In genomic region chr9:54830624-54831023, GRCm38 (mm10) we compare ENCODE assay signal across 9 mouse cellular contexts. TPM values are rescaled to one million over a fixed set of nuclear protein-coding genes. Genes with fewer than 3 reads are reported as not detected.
A peak's percentile ranks its signal among the peaks of the same experiment; 100 is the strongest.
DNase-seq lines count a peak whose midpoint lies in the region; ATAC-seq lines count a peak whose summit lies in the region.
"Had no signal": no experiment of that assay in that cellular context is flagged by ENCODE, and none has a peak within 500 bp of the region (broad histone marks: within the 10 kb centered on the region; RNA-seq: fewer than 3 reads in every experiment).

No protein-coding gene starts in this region.

- no peak overlapping the region for H3K27ac ChIP-seq in embryonic facial prominence, embryonic 11.5 days (replicated peaks; ENCODE audit: low read depth, low read length)
- no peak overlapping the region for H3K27ac ChIP-seq in neural tube, embryonic 11.5 days (ENCODE audit: low read depth, low read length)
- H3K27ac ChIP-seq in midbrain, embryonic 16.5 days (ENCODE audit: low read length): no peak overlapping the region
- H3K27ac ChIP-seq: limb, embryonic 13.5 days had no signal

- WGBS in embryonic facial prominence, embryonic 11.5 days: 40% methylated on average over 3 of the region's 3 CpGs
- WGBS in neural tube, embryonic 11.5 days: 44% methylated on average over 3 of the region's 3 CpGs
- 44% methylated on average over 3 of the region's 3 CpGs for WGBS in midbrain, embryonic 16.5 days

- H3K27me3 ChIP-seq in embryonic facial prominence, embryonic 11.5 days (ENCODE audit: control insufficient read depth, insufficient read depth, low read length): no peaks in the 10 kb centered on the region
- H3K27me3 ChIP-seq in neural tube, embryonic 11.5 days (ENCODE audit: control insufficient read depth, insufficient read depth, low read length): no peaks in the 10 kb centered on the region
- H3K27me3 ChIP-seq in midbrain, embryonic 16.5 days (ENCODE audit: control insufficient read depth, insufficient read depth, low read depth, low read length): no peaks in the 10 kb centered on the region
- H3K27me3 ChIP-seq: limb, embryonic 13.5 days had no signal

- no peaks in the 10 kb centered on the region for H3K4me1 ChIP-seq in embryonic facial prominence, embryonic 11.5 days (ENCODE audit: control insufficient read depth, insufficient read depth, low read length)
- no peaks in the 10 kb centered on the region for H3K4me1 ChIP-seq in neural tube, embryonic 11.5 days (ENCODE audit: control insufficient read depth, insufficient read depth, low read length)
- no peaks in the 10 kb centered on the region for H3K4me1 ChIP-seq in midbrain, embryonic 16.5 days (ENCODE audit: control insufficient read depth, insufficient read depth, low read length)
- H3K4me1 ChIP-seq: limb, embryonic 13.5 days had no signal

- H3K4me2 ChIP-seq in embryonic facial prominence, embryonic 11.5 days (ENCODE audit: low read depth, low read length): no peak overlapping the region
- H3K4me2 ChIP-seq in neural tube, embryonic 11.5 days (ENCODE audit: low read depth): no peak overlapping the region
- no peak overlapping the region for H3K4me2 ChIP-seq in midbrain, embryonic 16.5 days (ENCODE audit: low read length)
- H3K4me2 ChIP-seq: limb, embryonic 13.5 days had no signal

- H3K9ac ChIP-seq in embryonic facial prominence, embryonic 11.5 days (replicated peaks; ENCODE audit: low read length): no peak overlapping the region
- no peak overlapping the region for H3K9ac ChIP-seq in neural tube, embryonic 11.5 days (ENCODE audit: low read length)
- H3K9ac ChIP-seq in midbrain, embryonic 16.5 days (ENCODE audit: low read depth, low read length): no peak overlapping the region
- H3K9ac ChIP-seq: limb, embryonic 13.5 days had no signal

- DNase-seq in heart, postnatal 14 days: peak; percentile 29 to 44
- no peak for DNase-seq in heart, adult 9 months (ENCODE audit: low spot score in 2 of 2)
- peak; percentile 73 for DNase-seq in CD4-positive, CD25-positive, alpha-beta regulatory T cell, adult 2 months (ENCODE audit: low read depth, low spot score)
- peak; percentile 65 for DNase-seq in adrenal gland, postnatal 10 days
- peak; percentile 76 for DNase-seq in embryonic facial prominence, embryonic 11.5 days (ENCODE audit: low spot score)
- peak; percentile 26 to 54 for DNase-seq in layer of hippocampus, postnatal 25 days (ENCODE audit: extremely low spot score in 1 of 2, low spot score in 1 of 2)
- DNase-seq in neural tube, embryonic 11.5 days (ENCODE audit: low spot score): peak; percentile 58

- intact Hi-C loops in heart, postnatal 14 days (cut with DNase I): loop anchor here (2.0 to 5.0 kb wide), 2 partner anchors 280 to 477 kb away; no protein-coding TSS in a partner anchor

- no peak for ATAC-seq in embryonic facial prominence, embryonic 11.5 days (replicated peaks; ENCODE audit: insufficient number of reproducible peaks, low FRiP score, low TSS enrichment, low read depth)
- ATAC-seq in neural tube, embryonic 11.5 days (ENCODE audit: insufficient read depth, low FRiP score, low TSS enrichment): no peak
- ATAC-seq in midbrain, embryonic 16.5 days: no peak

- no peak overlapping the region for H3K4me3 ChIP-seq in embryonic facial prominence, embryonic 11.5 days (ENCODE audit: low read depth, low read length)
- H3K4me3 ChIP-seq in neural tube, embryonic 11.5 days (ENCODE audit: low read depth, low read length): no peak overlapping the region
- no peak overlapping the region for H3K4me3 ChIP-seq in midbrain, embryonic 16.5 days (ENCODE audit: low read depth, low read length)
- H3K4me3 ChIP-seq: limb, embryonic 13.5 days had no signal

- H3K36me3 ChIP-seq in embryonic facial prominence, embryonic 11.5 days (replicated peaks; ENCODE audit: control insufficient read depth, insufficient read depth, low read depth, low read length): no peaks in the 10 kb centered on the region
- no peaks in the 10 kb centered on the region for H3K36me3 ChIP-seq in neural tube, embryonic 11.5 days (ENCODE audit: control insufficient read depth, insufficient read depth, low read length)
- H3K36me3 ChIP-seq in midbrain, embryonic 16.5 days (ENCODE audit: control insufficient read depth, insufficient read depth, low read length): no peaks in the 10 kb centered on the region
- H3K36me3 ChIP-seq: limb, embryonic 13.5 days had no signal

- no peaks in the 10 kb centered on the region for H3K9me3 ChIP-seq in embryonic facial prominence, embryonic 11.5 days (replicated peaks; ENCODE audit: control insufficient read depth, low read length)
- H3K9me3 ChIP-seq in neural tube, embryonic 11.5 days (ENCODE audit: control insufficient read depth, low read length): no peaks in the 10 kb centered on the region
- no peaks in the 10 kb centered on the region for H3K9me3 ChIP-seq in midbrain, embryonic 16.5 days (replicated peaks; ENCODE audit: control insufficient read depth, low read length, poor library complexity, severe bottlenecking)
- H3K9me3 ChIP-seq: limb, embryonic 13.5 days had no signal

RNA-seq across cellular contexts. Expression of gene Ireb2, which starts 33.0 kb away (rescaled TPM):
- 10 to 100 TPM; 40.1 to 40.9 TPM for total RNA-seq in heart, postnatal 14 days (2021)
- 10 to 100 TPM; 49.1 to 52.0 TPM for total RNA-seq in adrenal gland, postnatal 10 days (2021)
- 63.8 and 67.4 TPM in 2 replicates for polyA plus RNA-seq in embryonic facial prominence, embryonic 11.5 days (2014; fragmentation: Nextera tagmentation; extraction: Ambion mirVana)
- total RNA-seq in layer of hippocampus, postnatal 25 days (2021): 10 to 100 TPM; 48.9 to 54.1 TPM
- 69.3 and 69.9 TPM in 2 replicates for polyA plus RNA-seq in neural tube, embryonic 11.5 days (2014; fragmentation: Nextera tagmentation; extraction: Ambion mirVana)
- polyA plus RNA-seq in midbrain, embryonic 16.5 days (2015; fragmentation: Nextera tagmentation; extraction: Ambion mirVana): 38.9 and 46.3 TPM in 2 replicates

Comparison
In these comparisons a context has a peak if more than half of its experiments do, and no peak if none do; other contexts are left out.
1. DNase-seq: peak in heart, postnatal 14 days (2 of 2), CD4-positive, CD25-positive, alpha-beta regulatory T cell, adult 2 months (single experiment), adrenal gland, postnatal 10 days (single experiment), embryonic facial prominence, embryonic 11.5 days (single experiment), layer of hippocampus, postnatal 25 days (2 of 2) and neural tube, embryonic 11.5 days (single experiment); none in heart, adult 9 months (0 of 2).